Mouse (Mus musculus) spleen, adult 10 weeks (tissue): Measurements from ENCODE around the gene Nr4a3. TPM values are rescaled to one million over a fixed set of nuclear protein-coding genes. Genes with fewer than 3 reads are reported as not detected.

ENCODE experiments used
- polyA plus RNA-seq: library from polyadenylated mRNA; stranded (reverse); fragments of 350-450 nt; fragmentation: Illumina TruSeq; extraction: RNeasy Lipid Tissue Mini Kit (QIAGEN cat#74804); gene quantifications from one replicate; pipeline ENCODE4 v1.2.3, GENCODE M21; 2015; ENCODE audit warnings: low replicate concordance; ENCODE audit not compliant: insufficient read depth

Nr4a3 gene
- polyA plus RNA-seq, result 4.4 TPM

GRCm38 (mm10) chr4:48044491-48045211 is at the start of gene Nr4a3:
Gene Nr4a3 (plus strand): TSS chr4:48045153.

GRCm38 (mm10) chr4:48124773-48125469 is 80.0 kb downstream of the Nr4a3 start, which contains the start of gene Stx17:
Gene Stx17 (plus strand): TSS chr4:48124915.

Other genes with a start within 250 kb of the Nr4a3 start
- 34.2 TPM for gene Stx17, start 79.8 kb downstream of the Nr4a3 start, polyA plus RNA-seq
- gene Erp44, start 234.4 kb downstream of the Nr4a3 start, polyA plus RNA-seq, result 74.7 TPM
- gene Invs, start 234.6 kb downstream of the Nr4a3 start, polyA plus RNA-seq, result 12.1 TPM